Mouse (Mus musculus): ENCODE results near the gene Senp5.

DNA sequence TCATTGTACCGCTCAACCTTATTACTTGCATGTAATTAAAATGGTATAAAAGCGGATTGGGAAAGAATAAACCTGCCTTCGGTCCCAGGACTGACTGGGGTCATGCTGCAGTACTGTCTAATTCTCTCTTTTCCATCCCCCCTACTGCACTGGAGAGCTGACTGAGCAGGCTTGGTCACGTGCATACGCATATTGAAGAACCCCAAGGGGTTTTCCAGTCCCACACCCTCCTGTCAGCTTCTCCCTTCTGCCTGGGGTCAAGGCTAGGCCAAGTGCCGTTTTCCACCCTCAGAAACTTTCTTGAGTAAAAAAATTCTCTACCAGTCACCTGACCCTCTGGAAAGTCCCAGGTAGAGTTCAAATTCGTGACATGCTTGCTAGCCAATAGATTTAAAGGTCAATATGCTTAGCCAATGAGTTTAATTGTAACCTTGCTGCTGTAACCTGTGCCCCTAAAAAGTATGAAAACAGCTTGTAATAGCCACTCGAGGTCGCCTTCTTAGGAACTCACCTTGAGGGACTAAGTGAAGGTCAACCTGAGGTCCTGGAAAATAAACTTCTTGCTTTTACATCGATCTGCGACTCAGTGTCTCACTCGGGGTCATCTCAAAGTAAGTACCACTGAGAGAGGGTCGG is 76.4 kb downstream of the Senp5 start:
- no peak for TF ChIP-seq CTCF (IDR thresholded peaks at IDR 0.05; ENCODE audit: control insufficient read depth, insufficient read depth, insufficient replicate concordance, low read depth, low read length)
- TF ChIP-seq POLR2A (IDR thresholded peaks at IDR 0.05; ENCODE audit: control insufficient read depth, low read depth, low read length), result no peak
